Mouse (Mus musculus) spleen, adult 12 weeks (tissue): ENCODE data around the gene Rcor2.

ENCODE experiments used
- DNase-seq: peaks from one replicate; pipeline ENCODE4 v3.0.0; 2022; ENCODE audit warnings: low spot score

Rcor2 gene

GRCm38 (mm10) chr19:7321391-7321790 is 54.3 kb downstream of the Rcor2 start:
- DNase-seq = no peak
